Mouse (Mus musculus): ENCODE data around the gene Cox5a.

The Cox5a gene

DNA sequence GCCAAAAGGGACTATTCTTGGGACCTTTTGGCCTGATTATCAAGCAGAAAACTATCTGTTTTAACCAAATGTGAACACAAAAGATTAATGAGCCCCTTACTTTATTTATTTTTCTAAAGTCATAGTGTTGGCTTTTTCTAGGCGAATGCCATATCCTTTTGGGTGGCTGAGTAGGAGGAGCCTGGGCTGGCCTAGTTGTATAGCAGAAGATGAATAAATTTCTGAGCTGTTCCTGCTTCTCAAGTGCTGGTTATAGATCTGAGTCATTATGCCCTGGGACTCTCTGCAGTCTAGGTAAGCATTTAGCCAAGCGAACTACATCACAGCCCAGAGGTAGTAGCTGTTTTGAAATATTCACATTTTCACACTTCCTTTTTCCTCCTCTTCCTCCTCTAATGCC, 4.4 kb downstream of the Cox5a start:
- no peak for DNase-seq (ENCODE audit: low spot score in 2 of 2)

DNA sequence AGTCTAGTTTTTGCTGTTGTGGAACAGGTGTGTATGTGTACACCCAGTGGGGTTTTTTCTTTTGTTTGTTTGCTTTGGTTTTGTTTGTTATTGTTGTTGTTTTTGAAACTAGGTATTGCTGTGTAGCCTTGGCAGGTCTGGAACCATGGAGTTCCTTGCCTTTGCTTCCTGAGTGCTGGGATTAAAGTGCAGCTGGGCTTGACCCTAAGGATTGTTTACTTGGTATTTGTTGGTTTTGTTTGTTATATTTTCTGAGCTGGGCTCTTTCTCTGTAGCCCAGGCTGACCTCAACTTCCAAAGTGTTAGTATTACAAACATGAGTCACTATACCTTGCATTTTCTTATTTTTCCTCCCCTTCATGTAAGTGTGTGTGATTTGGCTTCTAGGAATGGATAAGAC, 5.4 kb downstream of the Cox5a start:
- no peak for DNase-seq (ENCODE audit: low spot score in 2 of 2)

DNA sequence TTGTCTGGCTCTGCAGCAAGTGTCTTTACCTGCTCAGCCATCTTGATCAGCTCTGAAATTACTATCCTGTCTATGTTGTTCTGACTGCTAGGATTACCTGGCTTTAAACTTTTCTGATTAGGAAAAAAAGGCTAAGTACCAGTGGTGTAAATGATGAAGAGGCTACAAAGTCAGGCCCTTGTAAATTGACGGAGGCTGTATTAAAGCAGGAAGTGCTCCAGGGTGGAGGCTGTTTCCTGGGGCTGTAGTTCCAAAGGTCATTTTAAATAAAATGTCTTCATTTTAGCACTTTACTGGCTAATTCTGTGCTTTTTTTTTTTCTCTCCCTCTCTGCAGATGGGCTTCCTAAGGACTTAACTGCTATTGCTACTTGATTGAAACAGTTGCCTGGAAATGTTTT, 10.9 kb downstream of the Cox5a start:
- no peak for DNase-seq (ENCODE audit: low spot score in 2 of 2)

DNA sequence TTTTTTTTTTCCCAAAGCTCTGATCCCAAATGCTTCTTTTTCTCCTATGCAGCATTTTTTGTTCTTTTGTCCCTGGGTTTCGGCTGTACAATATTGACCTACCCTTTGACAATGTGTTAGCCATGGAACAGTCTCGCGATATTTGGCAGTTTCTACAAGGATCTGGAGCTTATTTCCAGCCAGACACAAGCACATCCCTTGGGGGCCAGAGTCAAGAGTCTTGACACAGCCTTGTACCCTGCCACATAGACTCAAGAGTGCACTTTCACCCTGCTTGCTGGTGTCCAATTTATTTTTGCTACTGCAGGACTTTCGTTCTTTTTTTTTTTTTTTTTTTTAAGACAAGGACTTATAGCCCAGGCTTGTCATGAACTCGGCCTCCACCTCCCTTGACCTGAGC, 15.3 kb downstream of the Cox5a start:
- DNase-seq (ENCODE audit: low spot score in 2 of 2): no peak

DNA sequence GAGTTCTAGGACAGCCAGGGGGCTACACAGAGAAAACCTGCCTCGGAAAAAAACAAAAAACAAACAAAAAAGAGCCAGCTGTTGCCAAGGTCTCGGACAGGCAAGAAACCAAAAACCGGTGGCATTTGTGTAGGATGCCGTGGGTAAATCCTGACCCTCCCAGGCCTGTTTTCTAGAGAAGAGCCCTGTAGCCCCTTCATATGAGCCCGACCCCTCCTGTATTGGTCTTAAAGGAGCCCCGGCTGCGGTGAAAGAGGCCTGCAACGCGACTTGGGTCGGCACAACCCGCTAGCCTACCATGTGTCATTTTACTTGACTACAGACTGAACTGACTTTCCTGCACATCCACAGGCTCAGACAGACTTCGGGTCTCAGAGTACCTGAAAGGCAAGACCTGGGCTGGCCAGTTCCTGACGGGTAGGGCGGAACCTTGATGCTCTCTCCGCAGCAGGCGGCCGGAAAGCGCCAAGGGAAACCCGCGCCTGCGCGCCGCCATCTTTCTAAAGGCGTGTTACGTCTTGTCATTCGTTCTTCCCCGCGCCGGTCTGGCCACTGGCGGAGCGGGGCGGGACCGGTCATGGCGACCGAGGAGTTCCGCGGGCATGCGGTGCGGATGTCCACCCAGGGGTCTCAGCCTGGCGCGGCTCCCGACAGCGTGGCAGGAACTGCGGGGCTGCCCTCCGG, 16.1 kb downstream of the Cox5a start, which contains the start of gene Fam219b:
Gene Fam219b, plus strand, starts transcription at position 485 of the 684 bp plus-strand sequence.
- DNase-seq (ENCODE audit: low spot score in 2 of 2): peak; percentile 79 to 92

DNA sequence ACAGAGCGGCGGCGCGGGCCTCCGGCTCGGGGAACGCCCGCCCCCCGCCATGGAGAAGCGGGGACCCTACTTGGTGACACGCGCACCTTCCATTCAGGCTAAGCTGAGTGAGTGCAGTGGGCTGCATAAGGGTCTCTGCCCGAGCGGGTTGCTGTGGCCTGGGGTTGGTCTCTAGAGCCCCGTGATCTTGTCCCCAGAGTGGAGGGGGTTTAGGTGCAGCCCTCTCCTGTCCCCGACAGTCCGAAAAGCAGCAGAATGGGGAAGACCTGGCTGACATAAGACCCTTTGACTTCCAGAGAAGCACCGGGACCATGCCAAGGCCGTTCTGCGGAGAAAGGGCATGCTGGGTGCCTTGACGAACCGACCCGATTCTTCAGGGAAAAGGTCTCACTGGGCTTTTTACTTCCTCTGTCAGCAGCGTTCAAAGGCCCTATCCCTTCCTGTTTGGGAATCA, 16.7 kb downstream of the Cox5a start:
- no peak for DNase-seq (ENCODE audit: low spot score in 2 of 2)

DNA sequence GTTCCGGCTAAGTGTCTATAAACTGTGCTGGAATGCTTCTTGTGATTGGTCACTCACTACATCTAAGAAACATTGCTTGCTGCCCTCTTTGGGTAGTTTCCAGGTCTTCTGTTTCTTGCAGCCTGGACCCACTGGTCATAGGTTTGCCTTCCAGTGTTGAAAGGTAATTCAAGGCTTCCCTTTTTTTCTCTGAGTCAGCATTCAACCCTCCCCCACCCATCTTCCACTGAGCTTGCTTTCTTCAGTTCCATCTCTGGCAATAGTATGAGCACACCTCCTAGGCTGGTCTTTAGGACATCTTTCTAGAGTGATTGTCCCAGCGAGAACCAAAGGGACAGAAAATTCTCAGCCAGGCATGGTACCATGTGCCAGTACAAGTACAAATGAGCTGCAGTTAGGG, 18.5 kb downstream of the Cox5a start:
- no peak for DNase-seq (ENCODE audit: low spot score in 2 of 2)

DNA sequence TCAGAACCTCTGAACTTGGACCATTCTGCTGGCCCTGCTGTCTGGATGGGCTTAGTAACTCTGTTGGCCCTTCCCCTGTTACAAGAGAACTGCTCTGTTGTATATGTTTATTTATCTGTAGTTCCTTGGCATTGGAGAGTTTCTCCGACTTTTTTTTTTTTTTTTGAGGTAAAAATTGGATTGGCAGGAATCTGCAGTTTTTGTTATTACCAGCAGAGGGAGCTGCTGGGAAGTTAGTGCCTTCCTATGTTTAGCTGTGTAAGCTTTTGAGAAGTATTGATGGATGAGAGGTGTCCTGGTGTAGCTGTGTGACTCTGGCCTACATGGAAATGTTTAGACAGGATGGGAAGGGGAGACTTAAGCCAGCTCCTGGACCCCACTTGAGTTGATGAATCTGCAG, 20.2 kb downstream of the Cox5a start:
- no peak for DNase-seq (ENCODE audit: low spot score in 2 of 2)

DNA sequence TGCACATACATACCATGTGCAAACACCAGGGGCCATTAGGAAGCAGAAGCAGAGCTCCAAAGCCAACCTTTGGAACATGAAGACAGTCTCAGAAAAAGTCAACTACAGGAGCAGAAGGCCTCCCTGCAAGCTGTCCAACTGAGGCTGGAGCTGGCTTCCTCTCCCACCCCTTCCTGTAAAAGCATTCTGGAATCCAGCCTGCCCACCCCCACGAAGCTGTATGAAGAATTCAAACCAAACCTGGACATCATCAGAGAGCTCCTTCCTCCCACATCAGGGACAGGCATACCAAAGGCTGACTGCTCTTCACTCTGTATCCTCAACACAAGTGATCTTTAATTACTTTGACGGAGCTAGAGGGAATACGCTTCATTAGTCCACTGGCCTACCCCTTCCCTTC, 22.9 kb downstream of the Cox5a start:
- no peak for DNase-seq (ENCODE audit: low spot score in 2 of 2)

DNA sequence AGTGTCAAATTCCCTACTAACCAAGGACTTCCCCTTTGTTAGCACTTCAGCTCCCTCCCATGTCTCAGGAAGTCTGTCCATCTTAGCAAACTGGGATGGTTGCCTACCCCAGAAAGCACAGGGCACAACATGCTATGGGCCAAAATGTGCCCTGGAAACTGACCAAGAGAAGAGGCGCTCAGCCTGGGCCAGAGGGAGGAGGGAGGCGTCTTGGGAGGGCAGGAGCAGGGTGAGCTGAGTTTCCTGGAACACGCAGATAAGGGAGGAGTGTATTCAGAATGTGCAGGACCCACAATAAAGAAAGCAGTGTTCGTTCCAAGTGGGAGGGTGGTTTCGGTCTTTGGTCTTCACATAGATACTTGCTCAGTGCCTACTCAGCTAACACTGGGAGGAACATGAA, 26.2 kb downstream of the Cox5a start:
- no peak for DNase-seq (ENCODE audit: low spot score in 2 of 2)

DNA sequence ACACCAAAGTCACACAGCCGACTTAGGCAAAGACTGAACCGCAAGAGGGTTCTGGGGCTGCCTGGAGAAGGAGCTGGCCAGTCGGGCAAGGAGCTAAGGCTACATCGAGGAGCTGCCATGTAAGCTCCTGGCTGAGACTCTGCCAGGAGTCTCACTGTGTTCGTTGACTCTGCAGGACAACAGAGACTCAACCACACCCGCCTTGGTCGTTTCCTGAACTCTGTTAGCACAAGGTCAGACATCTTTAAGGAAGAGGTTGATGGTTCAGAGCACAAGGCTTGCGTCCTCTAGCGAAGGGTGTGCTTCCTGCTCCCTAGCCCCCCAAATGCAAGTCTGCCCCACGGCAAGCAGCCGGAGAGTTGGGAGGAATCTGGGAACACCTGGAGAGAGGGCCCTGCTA, 26.8 kb downstream of the Cox5a start:
- DNase-seq (ENCODE audit: low spot score in 2 of 2): no peak

DNA sequence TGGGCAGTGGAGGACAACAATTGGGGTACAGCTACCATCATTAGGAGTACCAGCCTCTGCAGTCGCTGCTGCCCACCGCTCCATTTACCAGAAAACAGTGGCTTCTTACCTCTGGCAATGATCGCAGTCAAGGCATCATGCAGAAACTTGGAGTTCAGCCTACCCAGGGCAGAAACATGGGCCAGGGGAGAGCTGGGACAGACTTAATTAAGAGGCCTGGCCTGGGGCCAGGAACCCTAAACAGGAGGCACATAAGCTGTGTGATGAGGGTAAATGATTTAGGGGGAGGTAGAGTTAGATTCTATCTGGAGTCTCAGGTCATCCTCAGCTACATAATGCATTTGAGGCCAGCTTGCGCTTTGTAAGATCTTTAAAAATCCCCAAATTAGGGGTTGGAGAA, 28.1 kb downstream of the Cox5a start:
- no peak for DNase-seq (ENCODE audit: low spot score in 2 of 2)

DNA sequence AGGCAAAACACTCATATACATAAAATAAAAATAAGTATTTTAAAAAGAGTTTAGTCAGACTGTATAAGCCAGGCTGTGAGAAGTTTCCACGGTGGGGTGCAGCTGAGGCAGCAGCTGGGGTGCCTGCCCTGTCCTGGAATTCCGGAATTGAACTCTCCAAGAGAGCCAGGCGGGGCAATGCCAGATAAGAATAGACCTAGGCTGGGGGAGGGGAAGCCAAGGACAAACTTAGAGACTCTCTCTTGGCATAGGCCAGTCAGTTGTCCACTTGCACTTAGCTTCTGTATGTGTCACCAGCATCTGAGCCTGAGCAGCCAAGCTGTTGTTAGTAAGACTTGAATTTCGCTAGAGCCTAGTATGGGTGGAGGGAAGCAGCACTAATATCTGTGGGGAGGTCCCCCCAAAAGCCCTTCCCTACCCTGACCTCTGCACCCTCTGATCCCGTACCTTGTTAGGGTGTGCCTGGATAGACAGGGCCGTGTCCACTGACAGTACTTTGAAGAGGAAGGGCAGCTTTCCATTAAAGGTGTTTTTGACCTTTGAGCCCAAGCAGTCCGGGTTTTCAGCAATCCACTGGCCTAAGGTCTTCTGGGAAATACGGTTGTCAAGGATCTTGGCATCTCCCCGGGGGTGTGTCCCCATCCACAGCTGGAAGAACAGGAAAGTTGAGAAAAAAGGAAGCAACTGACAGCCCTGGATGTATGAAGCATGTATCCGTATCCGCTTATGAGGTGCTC, 29.2 kb downstream of the Cox5a start:
- no peak for DNase-seq (ENCODE audit: low spot score in 2 of 2)

DNA sequence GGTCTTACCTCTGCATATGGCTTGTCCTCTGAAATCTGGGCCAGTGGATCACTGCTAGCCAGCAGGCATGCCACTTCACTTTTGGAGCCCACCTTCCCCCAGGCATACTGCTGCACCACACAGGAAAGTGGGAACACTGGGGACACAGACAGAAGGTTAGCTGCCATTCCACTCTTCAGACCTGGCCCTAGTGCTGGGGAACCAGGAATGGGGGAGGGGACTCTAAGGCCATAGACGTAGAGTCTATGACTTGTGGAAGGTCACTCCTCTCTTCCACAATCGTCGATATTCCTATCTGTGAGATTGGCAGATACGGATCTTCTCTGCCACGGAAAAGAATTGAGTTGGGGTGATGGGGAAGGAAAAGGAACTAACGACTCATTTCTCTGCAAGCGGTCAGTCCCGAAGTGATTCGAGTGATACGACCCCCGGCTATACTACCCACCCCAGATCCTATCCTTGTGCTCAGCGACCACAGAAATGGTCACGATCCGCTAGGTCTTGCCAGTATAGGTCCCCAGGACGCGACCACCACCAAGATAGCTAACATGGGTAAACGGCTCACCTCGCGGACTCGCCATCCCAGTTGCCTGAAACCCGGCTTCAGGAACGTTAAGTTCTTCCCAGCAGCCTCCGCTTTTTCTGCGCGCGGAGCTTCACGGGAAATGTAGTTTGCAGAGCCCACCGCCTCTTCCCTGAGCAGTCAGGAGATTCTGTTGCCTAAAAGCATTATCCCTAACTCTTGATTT, 31.2 kb downstream of the Cox5a start, which contains the start of gene Mpi:
Gene Mpi, minus strand, starts transcription at position 625 of the 749 bp plus-strand sequence.
- peak in 1 of 2 experiments; percentile 78 for DNase-seq (ENCODE audit: low spot score in 2 of 2)

DNA sequence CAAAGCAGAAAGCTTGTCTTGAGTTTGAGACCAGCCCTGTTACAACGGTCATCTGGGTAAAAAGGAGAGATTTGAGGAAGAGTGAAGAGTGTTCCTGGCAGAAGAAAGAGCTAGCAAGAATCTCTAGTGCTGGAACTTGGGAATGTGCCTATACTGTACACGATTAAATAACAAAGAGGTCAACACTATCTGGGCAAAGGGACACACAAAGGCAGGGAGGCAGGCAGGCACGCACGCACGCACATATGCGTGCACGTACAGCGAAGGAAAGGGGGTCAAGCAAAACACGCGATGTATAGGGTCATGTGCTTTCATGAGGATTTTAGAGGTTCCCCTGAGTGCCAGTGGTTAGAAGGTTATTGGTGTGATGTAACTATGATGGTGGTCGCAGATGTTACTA, 32.0 kb downstream of the Cox5a start:
- DNase-seq (ENCODE audit: low spot score in 2 of 2): no peak

DNA sequence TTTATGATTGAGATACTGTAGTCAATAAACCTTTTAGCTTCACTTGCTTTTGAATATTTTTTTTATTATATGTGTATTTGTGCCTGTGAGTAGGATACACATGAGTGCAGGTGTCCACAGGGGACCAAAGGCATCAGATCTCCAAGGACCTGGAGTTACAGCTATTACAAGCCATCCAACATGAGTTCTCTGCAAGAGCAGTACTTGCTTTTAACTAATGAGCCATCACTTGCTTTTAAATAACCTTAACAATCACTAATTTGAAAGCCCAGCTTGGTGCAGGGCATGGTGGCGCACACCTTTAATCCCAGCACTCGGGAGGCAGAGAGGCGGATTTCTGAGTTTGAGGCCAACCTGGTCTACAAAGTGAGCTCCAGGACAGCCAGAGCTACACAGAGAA, 33.7 kb downstream of the Cox5a start:
- DNase-seq (ENCODE audit: low spot score in 2 of 2): no peak

DNA sequence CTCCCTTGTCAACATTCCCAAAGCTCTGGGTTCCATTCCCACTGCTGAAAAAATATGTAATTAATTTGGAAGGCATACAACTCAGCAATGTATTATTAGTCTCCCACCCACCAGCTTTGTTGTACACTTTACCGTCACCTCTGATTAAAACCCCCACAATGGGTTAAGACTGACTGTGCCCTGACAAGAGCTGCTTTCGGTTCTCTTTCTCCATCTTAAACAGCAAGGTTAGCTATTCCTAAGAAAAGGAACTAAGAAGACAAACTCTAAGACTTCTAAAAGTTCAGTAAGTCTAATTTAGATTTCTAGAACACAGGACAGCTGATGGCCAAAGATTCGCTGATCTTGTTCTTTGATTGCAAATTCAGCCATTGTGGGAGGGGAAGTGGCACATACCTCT, 36.1 kb downstream of the Cox5a start:
- DNase-seq (ENCODE audit: low spot score in 2 of 2): no peak

DNA sequence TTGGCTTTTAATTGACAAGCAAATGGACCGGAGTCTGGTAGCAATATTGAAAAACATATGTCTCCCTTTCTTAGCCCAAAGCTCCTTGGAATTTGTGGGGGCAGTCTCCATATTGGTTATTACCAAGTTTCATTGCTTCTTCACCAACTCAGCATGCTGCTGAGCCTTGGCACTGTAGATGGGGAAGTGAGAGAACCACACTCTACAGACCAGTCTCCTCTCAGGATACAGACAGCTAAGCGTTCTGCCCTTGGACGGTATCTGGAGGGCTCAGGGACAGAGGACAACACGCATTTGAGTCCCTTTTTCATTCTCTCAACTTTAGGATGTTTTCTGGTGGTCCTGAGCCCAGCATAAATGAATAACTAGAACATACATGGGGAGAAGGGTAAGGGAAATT, 37.6 kb downstream of the Cox5a start:
- DNase-seq (ENCODE audit: low spot score in 2 of 2): no peak

DNA sequence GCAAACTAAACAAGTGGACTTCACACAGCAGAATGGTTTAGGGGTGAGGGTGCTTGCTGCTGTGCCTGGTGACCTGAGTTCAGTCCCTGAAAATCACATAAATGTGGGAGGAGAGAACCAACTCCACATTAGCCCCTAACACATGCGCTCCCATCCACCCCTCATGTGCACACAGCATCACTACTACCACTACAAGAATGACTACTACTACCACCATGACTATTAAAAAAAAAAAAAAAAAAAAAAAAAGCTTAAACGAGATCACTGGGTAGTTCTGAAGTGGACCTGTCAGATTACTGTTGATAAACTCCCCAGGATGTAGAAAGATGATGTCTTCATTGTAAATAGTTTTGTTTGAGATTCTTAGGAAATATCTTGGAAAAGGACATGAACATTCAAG, 38.5 kb downstream of the Cox5a start:
- DNase-seq (ENCODE audit: low spot score in 2 of 2): no peak

DNA sequence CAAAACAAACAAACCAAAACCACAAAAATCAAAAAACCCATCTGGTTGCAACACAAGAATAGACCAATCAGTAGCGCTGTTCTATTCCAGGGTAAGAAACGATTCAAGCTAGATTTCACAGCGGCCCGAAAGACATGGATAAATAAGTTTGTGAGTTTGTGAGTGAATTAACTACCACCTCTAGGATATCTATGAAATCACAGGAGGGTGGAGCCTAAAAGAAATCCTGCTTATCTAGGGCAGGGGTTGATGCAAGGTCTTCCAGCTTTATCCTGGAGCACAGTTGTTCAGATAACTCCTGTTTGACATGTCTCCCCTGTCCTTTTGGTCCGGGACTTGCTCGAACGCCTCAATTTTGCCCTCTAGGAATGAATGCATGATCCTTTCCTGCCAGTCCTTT, 39.2 kb downstream of the Cox5a start:
- no peak for DNase-seq (ENCODE audit: low spot score in 2 of 2)

DNA sequence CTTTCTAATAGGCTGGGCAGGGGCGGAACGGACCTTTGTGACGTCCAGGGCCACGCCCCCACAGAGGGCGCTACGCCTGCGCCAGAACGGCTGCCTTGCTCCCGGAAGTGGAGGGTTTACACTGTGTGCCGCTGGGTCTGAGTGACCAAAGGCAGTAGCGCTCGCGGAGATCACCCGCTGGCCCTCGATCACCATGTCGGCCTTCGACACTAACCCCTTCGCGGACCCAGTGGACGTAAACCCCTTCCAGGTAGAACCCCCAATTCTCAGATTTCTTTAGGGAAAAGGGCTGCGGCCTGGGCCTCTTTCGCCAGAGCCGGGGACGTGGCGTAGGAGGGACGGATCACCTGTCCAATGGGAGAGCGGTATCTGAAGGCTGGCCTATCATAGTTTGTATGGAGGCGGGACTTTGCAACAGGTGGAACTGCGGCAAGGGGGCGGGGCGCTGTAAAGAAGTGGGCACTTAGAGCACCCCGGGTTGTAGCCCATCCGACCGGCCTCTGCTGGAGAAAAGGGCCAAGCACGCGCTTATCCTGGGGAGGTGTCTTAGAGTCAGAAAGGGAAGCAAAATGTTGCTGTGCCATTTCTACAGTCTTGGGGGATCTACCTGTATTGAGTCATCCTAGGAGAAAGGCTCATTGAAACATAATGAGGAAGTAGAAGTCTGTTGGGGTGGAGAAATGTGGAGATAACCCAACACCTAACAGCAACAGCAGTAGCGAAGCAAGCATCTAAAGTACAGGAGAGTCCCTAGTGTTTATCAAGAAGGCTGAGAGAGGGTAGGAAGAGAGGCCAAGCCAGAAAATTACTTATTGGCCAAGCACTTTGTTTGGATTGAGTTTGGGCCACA, 40.0 kb downstream of the Cox5a start, which contains the start of gene Scamp2:
Gene Scamp2, plus strand, starts transcription at position 83 of the 850 bp plus-strand sequence.
- peak; percentile 84 to 95 for DNase-seq (ENCODE audit: low spot score in 2 of 2)

DNA sequence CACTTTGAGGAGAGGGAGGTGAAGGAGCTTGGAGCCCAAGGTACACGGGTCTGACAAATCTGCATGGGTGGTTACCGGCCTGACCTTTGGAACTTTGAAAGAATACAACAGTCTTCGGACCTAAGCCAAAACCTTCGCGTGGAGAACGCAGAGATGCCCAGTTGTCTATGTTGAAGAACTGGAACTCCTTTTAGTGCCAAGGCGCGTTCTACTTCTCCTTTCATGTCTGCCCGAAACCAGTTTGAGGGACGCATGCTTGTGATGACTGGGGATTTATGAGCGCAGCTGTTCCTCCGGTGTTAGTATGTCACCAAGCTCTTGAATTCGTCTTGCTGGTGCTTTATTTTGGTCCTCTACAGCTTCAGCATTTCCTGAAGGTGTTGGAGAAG, 40.6 kb downstream of the Cox5a start:
- DNase-seq (ENCODE audit: low spot score in 2 of 2): no peak

Data from left cerebral cortex, adult 9 months (tissue).